Mouse (Mus musculus) forebrain, embryonic 11.5 days (tissue): ENCODE measurements around the gene Mars2. TPM values are rescaled to one million over a fixed set of nuclear protein-coding genes. Genes with fewer than 3 reads are reported as not detected.

Source experiments
- ATAC-seq: fragments of 200-750 bp; cut with Nextera tagmentation; replicated peaks from 2 replicates; pipeline ENCODE4 v1.8.0; 2017; ENCODE audit warnings: moderate TSS enrichment; ENCODE audit not compliant: low FRiP score
- DNase-seq: peaks from one replicate; pipeline ENCODE4 v3.0.0-alpha.2; 2017; ENCODE audit warnings: low spot score
- H3K27ac ChIP-seq: fragments of 300-500 bp; sonication (generic); 2 replicates; pipeline ENCODE4 v1.5.1; 2014; ENCODE audit warnings: low read depth, low read length
- H3K27me3 ChIP-seq: fragments of 300-500 bp; sonication (generic); 2 replicates; pipeline ENCODE4 v1.6.1; 2014; ENCODE audit warnings: mild to moderate bottlenecking, low read length, mixed read lengths; ENCODE audit not compliant: control insufficient read depth, insufficient read depth
- H3K36me3 ChIP-seq: fragments of 300-500 bp; sonication (generic); 2 replicates; pipeline ENCODE4 v1.6.1; 2014; ENCODE audit warnings: mild to moderate bottlenecking, low read length, moderate library complexity, mixed read lengths; ENCODE audit not compliant: control insufficient read depth, insufficient read depth
- H3K4me1 ChIP-seq: fragments of 300-500 bp; sonication (generic); replicated peaks from 2 replicates; pipeline ENCODE4 v1.6.1; 2014; ENCODE audit warnings: low read length, mixed read lengths; ENCODE audit not compliant: control insufficient read depth, insufficient read depth
- H3K4me2 ChIP-seq: fragments of 300-500 bp; sonication (generic); 2 replicates; pipeline ENCODE4 v1.6.1; 2014; ENCODE audit warnings: low read depth, mild to moderate bottlenecking, low read length, moderate library complexity, mixed read lengths; ENCODE audit not compliant: severe bottlenecking
- H3K4me3 ChIP-seq: fragments of 300-500 bp; sonication (generic); 2 replicates; pipeline ENCODE4 v1.5.1; 2014; ENCODE audit warnings: low read depth, low read length
- H3K9ac ChIP-seq: fragments of 300-500 bp; sonication (generic); 2 replicates; pipeline ENCODE4 v1.6.1; 2014; ENCODE audit warnings: low read length
- H3K9me3 ChIP-seq: fragments of 300-500 bp; sonication (generic); 2 replicates; pipeline ENCODE4 v1.6.1; 2016; ENCODE audit warnings: low read length, mixed read lengths; ENCODE audit not compliant: control insufficient read depth
- WGBS: fragments of 180-500 bp; shearing (Covaris S2); extraction: QIAGEN DNeasy Blood & Tissue Kit; methylation state at CpG from one replicate; pipeline ENCODE4 v1.1.7; 2014; 5-methylcytosine and 5-hydroxymethylcytosine counted together
- polyA plus RNA-seq: library from polyadenylated mRNA; unstranded; fragments of >200 nt; fragmentation: Nextera tagmentation; extraction: Ambion mirVana; gene quantifications from 2 replicates; pipeline ENCODE4 v1.2.1, GENCODE M21; 2014

Mars2 gene
- polyA plus RNA-seq, 1 experiment from 2014 or later, result 3.8 TPM

DNA sequence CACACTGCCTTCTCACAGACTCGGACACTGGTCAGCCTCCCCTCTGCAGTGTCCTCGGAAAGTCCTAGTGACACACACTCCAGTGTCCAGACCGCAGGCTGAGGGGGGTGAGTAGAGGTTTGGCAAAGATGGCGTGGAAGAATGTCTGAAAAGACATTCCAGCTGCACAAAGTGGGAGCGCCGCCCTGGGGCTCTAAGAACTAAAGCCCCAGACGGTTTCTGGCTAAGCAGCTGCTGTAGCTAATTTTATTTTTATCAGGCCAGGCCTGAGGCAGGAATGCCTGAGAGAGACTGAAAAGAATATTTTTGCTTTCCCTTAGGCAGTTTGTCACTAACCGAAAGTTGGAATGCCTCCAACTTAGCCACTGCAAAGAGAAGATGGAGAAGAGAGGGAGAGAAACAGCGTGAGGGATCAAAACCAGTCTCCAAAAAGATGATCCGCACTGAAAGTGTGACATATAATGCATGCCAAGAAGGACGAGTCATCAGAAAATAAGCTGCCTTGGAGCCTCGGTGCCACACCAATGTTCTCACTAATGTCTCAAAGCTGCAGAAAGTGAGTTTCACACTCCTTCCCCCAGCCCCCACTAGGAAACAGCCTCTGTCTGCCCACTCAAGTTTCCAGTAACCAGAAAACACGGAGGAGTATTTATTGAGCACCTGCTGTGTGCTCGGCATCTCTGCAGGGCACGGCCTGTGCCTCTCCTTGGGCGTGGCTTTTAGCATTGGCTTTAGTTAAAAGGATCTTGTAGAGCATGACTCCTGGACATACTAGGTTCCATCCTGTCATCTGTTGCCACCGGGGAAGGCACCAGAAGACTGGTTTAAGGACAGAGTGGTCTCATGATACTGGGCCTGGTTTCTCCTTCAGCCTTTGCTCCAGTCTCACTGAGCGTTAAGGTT lies 34.9 kb upstream of the Mars2 start:
- Histone ChIP-seq H3K4me2 (no peak overlapping the region), H3K36me3 (no peaks in the 10 kb centered on the region), H3K27ac (no peak overlapping the region), H3K9ac (no peak overlapping the region), H3K4me1 (peaks cover 7% of the 10 kb centered on the region; the same call in 1 of the 2 replicates), H3K4me3 (no peak overlapping the region), H3K27me3 (no peaks in the 10 kb centered on the region), H3K9me3 (no peaks in the 10 kb centered on the region)
- 71% methylated on average over 18 of the region's 18 CpGs for WGBS
- ATAC-seq, result no peak
- no peak for DNase-seq

- WGBS, result 24% methylated on average over 5 of the region's 5 CpGs
- ATAC-seq (no peak), DNase-seq (no peak)
- no peak overlapping the region for H3K4me2 ChIP-seq
- no peaks in the 10 kb centered on the region for H3K9me3 ChIP-seq
- no peaks in the 10 kb centered on the region for H3K36me3 ChIP-seq
- no peaks in the 10 kb centered on the region for H3K27me3 ChIP-seq
- H3K4me1 ChIP-seq, result peaks cover 3% of the 10 kb centered on the region; the same call in 1 of the 2 replicates
- H3K27ac ChIP-seq, result no peak overlapping the region
- H3K9ac ChIP-seq, result no peak overlapping the region
- H3K4me3 ChIP-seq, result no peak overlapping the region
Observed at GRCm38 (mm10) chr1:55205808-55206327, 31.1 kb upstream of the Mars2 start.

- DNase-seq (no peak), ATAC-seq (no peak)
- peaks cover 3% of the 10 kb centered on the region; the same call in 1 of the 2 replicates for H3K4me1 ChIP-seq
- H3K36me3 ChIP-seq, result no peaks in the 10 kb centered on the region
- WGBS, result 85% methylated on average over 6 of the region's 6 CpGs
- no peak overlapping the region for H3K9ac ChIP-seq
- no peaks in the 10 kb centered on the region for H3K9me3 ChIP-seq
- H3K4me3 ChIP-seq, result no peak overlapping the region
- H3K4me2 ChIP-seq, result no peak overlapping the region
- H3K27ac ChIP-seq, result no peak overlapping the region
- no peaks in the 10 kb centered on the region for H3K27me3 ChIP-seq
Observed at GRCm38 (mm10) chr1:55207561-55207960, 29.4 kb upstream of the Mars2 start.

- 81% methylated on average over 5 of the region's 5 CpGs for WGBS
- H3K4me2 ChIP-seq, result no peak overlapping the region
- DNase-seq (no peak), ATAC-seq (no peak)
- no peak overlapping the region for H3K27ac ChIP-seq
- no peaks in the 10 kb centered on the region for H3K27me3 ChIP-seq
- H3K9ac ChIP-seq, result no peak overlapping the region
- H3K4me1 ChIP-seq, result peaks cover 3% of the 10 kb centered on the region; the same call in 1 of the 2 replicates
- H3K4me3 ChIP-seq, result no peak overlapping the region
- H3K36me3 ChIP-seq, result no peaks in the 10 kb centered on the region
- H3K9me3 ChIP-seq, result no peaks in the 10 kb centered on the region
Observed at GRCm38 (mm10) chr1:55208500-55209140, 28.4 kb upstream of the Mars2 start.

DNA sequence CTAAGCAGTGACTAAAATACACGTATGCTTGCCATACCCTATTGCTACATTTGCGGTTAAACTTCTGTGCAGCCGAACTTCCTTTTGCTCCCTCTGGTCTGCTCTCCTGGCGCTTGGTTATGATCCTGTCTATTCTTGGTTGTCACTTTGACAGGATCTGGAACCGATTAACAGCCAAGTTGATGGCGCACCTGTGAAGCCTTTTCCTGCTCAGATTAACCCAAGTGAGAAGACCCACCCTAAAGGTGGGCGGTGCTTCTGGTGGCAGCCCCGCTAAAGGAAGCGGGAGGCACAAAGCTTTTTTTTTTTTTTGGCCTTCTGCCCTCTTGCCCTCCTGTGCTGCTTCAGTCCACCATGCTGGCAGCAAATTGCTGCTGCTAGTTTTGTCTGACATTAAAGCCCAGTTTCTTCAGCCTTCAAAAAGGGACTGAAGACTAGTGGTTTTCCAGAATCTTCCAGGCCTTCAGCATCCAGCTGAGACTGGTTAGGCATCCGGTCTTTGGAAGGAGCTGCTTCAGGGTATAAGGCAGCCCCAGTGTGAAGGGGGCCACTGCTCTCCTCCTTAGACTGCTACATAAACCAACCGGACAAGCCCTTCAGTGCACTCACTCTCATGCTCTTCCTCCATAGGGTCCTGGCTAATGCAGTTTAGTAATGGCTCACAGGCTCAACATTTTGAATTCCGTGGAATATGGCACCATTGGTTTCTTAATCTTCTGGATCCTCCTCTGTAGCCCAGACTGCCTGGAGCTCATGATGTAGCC lies 26.6 kb upstream of the Mars2 start:
- no peak for ATAC-seq
- no peaks in the 10 kb centered on the region for H3K27me3 ChIP-seq
- H3K27ac ChIP-seq, result no peak overlapping the region

GRCm38 (mm10) chr1:55211081-55211480 lies 25.9 kb upstream of the Mars2 start:
- H3K4me1 ChIP-seq, result no peaks in the 10 kb centered on the region; the same call in 1 of the 2 replicates
- H3K27me3 ChIP-seq, result no peaks in the 10 kb centered on the region
- H3K9ac ChIP-seq, result no peak overlapping the region
- ATAC-seq, result no peak
- no peak overlapping the region for H3K4me3 ChIP-seq
- DNase-seq, result no peak
- WGBS, result 74% methylated on average over 8 of the region's 8 CpGs
- H3K36me3 ChIP-seq, result no peaks in the 10 kb centered on the region
- H3K9me3 ChIP-seq, result no peaks in the 10 kb centered on the region
- H3K4me2 ChIP-seq, result no peak overlapping the region
- no peak overlapping the region for H3K27ac ChIP-seq

More for the DNA sequence above, 26.6 kb upstream of the Mars2 start:
- no peaks in the 10 kb centered on the region for H3K9me3 ChIP-seq
- WGBS, result 53% methylated on average over 12 of the region's 12 CpGs
- peaks cover 3% of the 10 kb centered on the region; the same call in 1 of the 2 replicates for H3K4me1 ChIP-seq
- H3K4me3 ChIP-seq, result no peak overlapping the region
- H3K4me2 ChIP-seq, result no peak overlapping the region
- H3K36me3 ChIP-seq, result no peaks in the 10 kb centered on the region
- no peak overlapping the region for H3K9ac ChIP-seq
- no peak for DNase-seq

DNA sequence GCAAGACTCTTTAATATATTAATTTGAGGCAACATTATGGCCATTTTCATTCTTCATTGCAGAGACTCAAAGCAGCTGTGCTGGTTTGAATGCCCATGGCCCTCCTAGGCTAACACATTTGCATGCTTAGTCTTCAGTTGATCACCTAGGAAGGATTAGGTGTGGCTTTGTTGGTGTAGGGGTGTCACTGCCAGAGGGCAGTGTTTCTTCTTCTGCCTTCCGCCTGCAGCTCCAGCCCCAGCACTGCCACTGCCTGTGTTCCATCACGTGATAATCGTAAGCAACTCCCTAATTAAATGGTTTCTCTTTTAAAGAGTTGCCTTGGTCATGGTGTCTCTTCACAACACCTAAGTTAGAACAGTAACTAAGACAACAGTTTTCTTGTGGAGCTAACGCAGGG lies 24.2 kb upstream of the Mars2 start:
- Histone ChIP-seq H3K4me1 (no peaks in the 10 kb centered on the region; the same call in 1 of the 2 replicates), H3K4me3 (no peak overlapping the region), H3K27ac (no peak overlapping the region), H3K36me3 (no peaks in the 10 kb centered on the region), H3K27me3 (no peaks in the 10 kb centered on the region), H3K4me2 (no peak overlapping the region), H3K9ac (no peak overlapping the region), H3K9me3 (no peaks in the 10 kb centered on the region)
- ATAC-seq, result no peak
- DNase-seq, result no peak
- 81% methylated on average over 4 of the region's 4 CpGs for WGBS

DNA sequence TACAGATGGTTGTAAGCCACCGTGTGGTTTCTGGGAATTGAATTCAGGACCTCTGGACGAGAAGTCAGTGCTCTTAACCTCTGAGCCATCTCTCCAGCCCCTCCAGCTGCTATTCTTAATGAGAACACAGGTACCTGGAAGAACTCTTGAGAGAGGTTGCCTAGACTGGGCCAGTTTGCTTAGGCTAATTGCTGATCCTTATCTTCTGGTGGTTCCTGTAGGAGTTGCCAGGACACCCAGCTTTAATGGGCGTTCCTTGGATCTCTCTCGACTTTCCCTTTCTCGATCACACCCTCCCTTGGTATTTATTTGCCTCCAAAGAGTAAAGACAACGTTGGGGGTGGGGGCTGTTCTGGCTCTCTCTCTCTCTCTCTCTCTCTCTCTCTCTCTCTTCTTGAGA lies 23.5 kb upstream of the Mars2 start:
- no peak overlapping the region for H3K9ac ChIP-seq
- no peaks in the 10 kb centered on the region for H3K27me3 ChIP-seq
- no peaks in the 10 kb centered on the region for H3K36me3 ChIP-seq
- ATAC-seq, result no peak
- 72% methylated on average over 6 of the region's 6 CpGs for whole genome bisulfite sequencing
- H3K9me3 ChIP-seq, result no peaks in the 10 kb centered on the region
- H3K4me1 ChIP-seq, result no peaks in the 10 kb centered on the region; the same call in 1 of the 2 replicates
- no peak for DNase-seq
- no peak overlapping the region for H3K4me2 ChIP-seq
- H3K27ac ChIP-seq, result no peak overlapping the region
- H3K4me3 ChIP-seq, result no peak overlapping the region
